Mouse (Mus musculus): ENCODE data around the gene Ube2v1. TPM values are rescaled to one million over a fixed set of nuclear protein-coding genes. Genes with fewer than 3 reads are reported as not detected.

Gene Ube2v1
- polyA plus RNA-seq, 1 experiment from 2014 or later, result 175 TPM

DNA sequence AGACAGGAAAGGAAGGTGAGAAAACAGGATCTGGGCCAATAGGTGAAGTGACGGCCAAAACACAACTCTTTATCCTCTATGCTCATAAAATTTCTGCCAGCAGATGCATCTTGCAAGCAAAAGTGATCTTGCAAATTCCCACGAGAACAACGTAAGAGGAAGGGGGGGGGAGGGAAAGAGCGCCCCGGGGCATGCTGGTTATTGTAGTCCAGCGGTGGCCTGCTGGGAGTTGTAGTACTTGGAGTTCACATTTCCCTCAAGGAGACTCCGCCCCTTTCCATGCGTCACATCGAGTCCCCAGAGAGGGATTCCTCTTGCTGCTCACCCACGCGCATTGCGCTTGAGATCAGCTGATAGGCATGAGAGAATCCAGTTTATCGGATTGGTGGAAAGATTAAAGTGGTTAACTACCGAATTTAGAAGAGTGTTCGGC is 2.5 kb upstream of the Ube2v1 start:
- peak overlapping the region; percentile 68 to 93 for H3K27ac ChIP-seq (replicated peaks in 1 of 2; ENCODE audit: control insufficient read depth in 1 of 2, insufficient read depth in 1 of 2, low read depth in 2 of 2, low read length in 2 of 2)
- ATAC-seq (ENCODE audit: insufficient number of reproducible peaks, insufficient read depth, low FRiP score, low read depth), result peak; percentile 51
- no peaks in the 10 kb centered on the region for H3K36me3 ChIP-seq (ENCODE audit: control insufficient read depth, insufficient read depth, low read length)
- H3K9me3 ChIP-seq (ENCODE audit: control insufficient read depth, low read length), result no peaks in the 10 kb centered on the region
- WGBS, result under 1% methylated on average over 15 of the region's 15 CpGs
- H3K27me3 ChIP-seq (ENCODE audit: control insufficient read depth, insufficient read depth, low read length), result no peaks in the 10 kb centered on the region
- H3K4me2 ChIP-seq (ENCODE audit: low read length), result peak overlapping the region; percentile 72
- H3K4me1 ChIP-seq (ENCODE audit: control insufficient read depth in 2 of 2, insufficient read depth in 2 of 2, low read length in 2 of 2), result peaks cover 29 to 35% of the 10 kb centered on the region in 2 experiments
- peak overlapping the region; percentile 69 for H3K9ac ChIP-seq (ENCODE audit: low read length)
- peak overlapping the region; percentile 22 to 31; a peak in 3 of 4 replicates for H3K4me3 ChIP-seq (ENCODE audit: control insufficient read depth in 1 of 2, insufficient read depth in 1 of 2, low read depth in 1 of 2, low read length in 2 of 2)

DNA sequence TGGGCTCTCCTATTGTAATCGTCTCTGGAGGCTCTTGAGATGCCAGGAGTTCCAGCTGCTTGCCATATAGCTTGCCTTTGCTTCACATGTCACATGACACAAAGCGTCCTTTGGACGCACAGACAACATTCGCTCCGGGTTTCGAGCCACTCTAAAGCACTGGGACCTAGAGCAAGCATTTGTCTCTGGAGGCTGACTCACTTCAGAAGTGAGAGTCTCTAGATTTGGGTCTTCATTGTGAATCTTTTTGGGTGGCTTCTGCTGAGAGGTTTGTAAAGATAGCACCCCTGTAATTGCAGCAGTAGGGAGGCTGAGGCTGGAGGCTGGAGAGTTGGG is 1.6 kb upstream of the Ube2v1 start:
- H3K4me1 ChIP-seq (ENCODE audit: control insufficient read depth in 2 of 2, insufficient read depth in 2 of 2, low read length in 2 of 2), result peaks cover 38 to 44% of the 10 kb centered on the region in 2 experiments
- no peak overlapping the region for H3K4me3 ChIP-seq (ENCODE audit: control insufficient read depth in 1 of 2, insufficient read depth in 1 of 2, low read depth in 1 of 2, low read length in 2 of 2)
- 57% methylated on average over 6 of the region's 6 CpGs for WGBS
- ATAC-seq (ENCODE audit: insufficient number of reproducible peaks, insufficient read depth, low FRiP score, low read depth), result no peak
- H3K36me3 ChIP-seq (ENCODE audit: control insufficient read depth, insufficient read depth, low read length), result peaks cover 3% of the 10 kb centered on the region; the same call in 1 of the 2 replicates
- peak overlapping the region; percentile 68 to 93 for H3K27ac ChIP-seq (replicated peaks in 1 of 2; ENCODE audit: control insufficient read depth in 1 of 2, insufficient read depth in 1 of 2, low read depth in 2 of 2, low read length in 2 of 2)
- no peaks in the 10 kb centered on the region for H3K9me3 ChIP-seq (ENCODE audit: control insufficient read depth, low read length)
- peak overlapping the region; percentile 69; the same call in 1 of the 2 replicates for H3K9ac ChIP-seq (ENCODE audit: low read length)
- H3K4me2 ChIP-seq (ENCODE audit: low read length), result peak overlapping the region; percentile 79
- H3K27me3 ChIP-seq (ENCODE audit: control insufficient read depth, insufficient read depth, low read length), result no peaks in the 10 kb centered on the region

DNA sequence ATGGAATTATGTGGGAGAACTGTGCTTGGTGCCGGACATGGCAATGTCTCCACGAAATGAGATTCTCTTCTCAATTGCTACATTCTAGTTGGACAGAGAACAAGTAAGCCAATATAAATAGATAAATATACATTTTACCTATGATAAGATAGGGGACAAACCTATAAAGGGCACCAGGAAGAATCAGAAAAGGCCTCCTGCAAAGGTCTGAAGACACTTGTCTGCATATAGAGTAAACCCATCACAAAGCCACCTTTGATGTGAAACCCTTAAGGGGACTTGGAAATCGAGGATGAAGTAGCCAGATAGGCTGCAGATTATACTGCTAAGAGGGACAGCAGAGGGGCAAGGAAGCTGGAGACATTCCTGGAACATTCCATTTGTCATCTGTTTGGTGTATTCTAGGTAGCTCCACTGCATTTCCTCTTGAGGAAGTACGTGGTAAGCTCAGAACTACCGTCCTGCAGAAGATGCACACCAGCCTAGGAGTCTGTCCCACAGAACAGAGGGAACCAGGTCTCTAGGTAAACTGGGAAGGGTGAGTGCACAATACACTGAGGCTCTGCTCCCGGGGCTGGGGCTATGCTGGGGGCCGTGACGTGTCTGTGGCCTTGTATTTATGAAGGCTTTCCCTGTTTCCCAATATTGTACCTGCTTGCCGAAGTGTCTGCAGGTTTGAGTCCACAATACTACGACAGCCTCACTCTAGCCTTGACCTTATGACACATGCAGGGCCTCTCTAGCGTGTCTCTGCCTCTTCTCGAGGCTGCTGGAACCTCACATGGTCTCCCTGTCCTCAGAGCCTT is 1.0 kb upstream of the Ube2v1 start:
- WGBS, result 58% methylated on average over 12 of the region's 12 CpGs
- Histone ChIP-seq H3K9ac (ENCODE audit: low read length) (peak overlapping the region; percentile 93), H3K4me2 (ENCODE audit: low read length) (peak overlapping the region; percentile 79), H3K4me3 (ENCODE audit: control insufficient read depth in 1 of 2, insufficient read depth in 1 of 2, low read depth in 1 of 2, low read length in 2 of 2) (peak overlapping the region; percentile 90 to 94), H3K9me3 (ENCODE audit: control insufficient read depth, low read length) (no peaks in the 10 kb centered on the region), H3K27ac (replicated peaks in 1 of 2; ENCODE audit: control insufficient read depth in 1 of 2, insufficient read depth in 1 of 2, low read depth in 2 of 2, low read length in 2 of 2) (peak overlapping the region; percentile 77 to 93), H3K36me3 (ENCODE audit: control insufficient read depth, insufficient read depth, low read length) (peaks cover 8% of the 10 kb centered on the region), H3K4me1 (ENCODE audit: control insufficient read depth in 2 of 2, insufficient read depth in 2 of 2, low read length in 2 of 2) (peaks cover 40 to 49% of the 10 kb centered on the region in 2 experiments), H3K27me3 (ENCODE audit: control insufficient read depth, insufficient read depth, low read length) (no peaks in the 10 kb centered on the region)
- no peak for ATAC-seq (ENCODE audit: insufficient number of reproducible peaks, insufficient read depth, low FRiP score, low read depth)

DNA sequence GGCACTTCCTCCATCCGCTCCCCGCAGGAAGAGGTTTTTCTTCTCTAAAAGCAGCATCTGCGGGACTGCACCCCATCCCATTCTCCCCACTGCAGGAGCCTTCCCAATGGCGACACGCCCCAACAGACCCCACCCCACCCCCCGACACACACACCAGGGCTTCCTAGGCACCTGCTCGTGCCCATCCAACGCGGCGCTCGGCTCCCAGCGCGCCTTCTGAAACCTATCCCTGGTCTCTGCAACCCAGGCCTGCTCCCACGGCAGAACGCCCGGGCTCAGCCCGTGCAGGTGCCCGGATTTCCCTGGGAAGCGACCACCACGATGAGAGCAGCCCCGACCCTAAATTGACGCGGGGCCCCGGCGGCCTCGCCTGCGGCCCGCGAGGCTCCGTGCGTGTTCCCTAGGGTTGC is 709 bp downstream of the Ube2v1 start:
- Histone ChIP-seq H3K4me1 (ENCODE audit: control insufficient read depth in 2 of 2, insufficient read depth in 2 of 2, low read length in 2 of 2) (peaks cover 40 to 54% of the 10 kb centered on the region in 2 experiments), H3K9me3 (ENCODE audit: control insufficient read depth, low read length) (no peaks in the 10 kb centered on the region), H3K36me3 (ENCODE audit: control insufficient read depth, insufficient read depth, low read length) (peaks cover 21% of the 10 kb centered on the region), H3K9ac (ENCODE audit: low read length) (peak overlapping the region; percentile 93), H3K4me3 (ENCODE audit: control insufficient read depth in 1 of 2, insufficient read depth in 1 of 2, low read depth in 1 of 2, low read length in 2 of 2) (peak overlapping the region; percentile 90 to 94), H3K4me2 (ENCODE audit: low read length) (peak overlapping the region; percentile 68), H3K27me3 (ENCODE audit: control insufficient read depth, insufficient read depth, low read length) (no peaks in the 10 kb centered on the region), H3K27ac (replicated peaks in 1 of 2; ENCODE audit: control insufficient read depth in 1 of 2, insufficient read depth in 1 of 2, low read depth in 2 of 2, low read length in 2 of 2) (peak overlapping the region; percentile 17 to 93; a peak in 2 of 4 replicates)
- WGBS, result under 1% methylated on average over 30 of the region's 31 CpGs
- 0 out of 2 replicates have a peak, but pooled peaks have one; percentile 3 for ATAC-seq (ENCODE audit: insufficient number of reproducible peaks, insufficient read depth, low FRiP score, low read depth)

DNA sequence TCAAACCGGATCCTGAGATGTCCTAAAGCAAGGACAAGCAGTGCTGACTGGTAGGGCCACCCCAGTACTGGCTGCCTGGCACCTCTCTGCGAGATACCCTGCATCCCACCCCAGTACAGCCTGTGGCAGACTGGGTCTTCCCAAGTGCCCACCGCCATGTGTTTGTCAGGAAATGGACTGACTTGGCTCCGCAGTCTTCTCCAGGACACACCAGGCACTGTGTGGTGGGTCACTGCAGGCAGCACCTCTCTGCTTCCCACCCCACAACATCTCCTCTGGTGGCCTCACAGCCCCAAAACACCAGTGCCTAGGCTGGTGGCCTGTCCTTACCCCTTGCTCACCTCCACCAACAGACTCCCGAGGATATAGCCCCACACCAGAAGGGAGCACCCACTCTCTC is 1.5 kb downstream of the Ube2v1 start:
- Histone ChIP-seq H3K9ac (ENCODE audit: low read length) (peak overlapping the region; percentile 93), H3K4me1 (ENCODE audit: control insufficient read depth in 2 of 2, insufficient read depth in 2 of 2, low read length in 2 of 2) (peaks cover 40 to 61% of the 10 kb centered on the region in 2 experiments), H3K27me3 (ENCODE audit: control insufficient read depth, insufficient read depth, low read length) (no peaks in the 10 kb centered on the region), H3K27ac (replicated peaks in 1 of 2; ENCODE audit: control insufficient read depth in 1 of 2, insufficient read depth in 1 of 2, low read depth in 2 of 2, low read length in 2 of 2) (peak overlapping the region in 1 of 2 experiments; percentile 73; a peak in 2 of 4 replicates), H3K9me3 (ENCODE audit: control insufficient read depth, low read length) (no peaks in the 10 kb centered on the region), H3K4me3 (ENCODE audit: control insufficient read depth in 1 of 2, insufficient read depth in 1 of 2, low read depth in 1 of 2, low read length in 2 of 2) (peak overlapping the region; percentile 90 to 94), H3K4me2 (ENCODE audit: low read length) (peak overlapping the region; percentile 68), H3K36me3 (ENCODE audit: control insufficient read depth, insufficient read depth, low read length) (peaks cover 21% of the 10 kb centered on the region)
- ATAC-seq (ENCODE audit: insufficient number of reproducible peaks, insufficient read depth, low FRiP score, low read depth), result no peak
- 46% methylated on average over 5 of the region's 5 CpGs for WGBS

DNA sequence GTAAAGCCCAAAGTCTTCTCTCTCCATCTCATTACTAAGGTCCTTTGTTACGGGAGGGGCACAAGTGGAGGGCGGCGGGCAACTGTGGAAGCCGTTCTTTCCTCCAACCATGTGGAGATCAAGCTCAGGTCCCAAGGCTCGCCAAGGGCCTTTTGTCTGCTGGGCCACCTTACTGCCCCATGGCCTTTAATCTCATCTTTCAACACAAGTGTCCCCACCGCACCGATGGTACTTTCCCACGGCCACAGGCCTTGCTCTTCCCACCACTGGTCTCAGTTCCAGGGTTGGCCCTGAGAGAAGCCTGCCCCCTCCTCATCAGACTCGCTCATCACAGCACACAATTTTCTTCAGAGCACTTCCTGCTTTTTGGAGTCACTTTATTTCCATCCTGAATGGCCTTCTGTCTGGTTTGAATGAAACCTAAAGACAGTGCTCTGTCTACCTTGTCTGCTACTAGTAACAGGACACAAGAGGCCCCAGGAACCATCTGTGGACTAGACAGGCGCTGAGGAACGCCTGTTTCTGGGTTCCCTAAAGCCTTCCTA is 2.2 kb downstream of the Ube2v1 start:
- 58% methylated on average over 11 of the region's 11 CpGs for WGBS
- Histone ChIP-seq H3K9ac (ENCODE audit: low read length) (peak overlapping the region; percentile 93), H3K36me3 (ENCODE audit: control insufficient read depth, insufficient read depth, low read length) (peaks cover 21% of the 10 kb centered on the region), H3K4me2 (ENCODE audit: low read length) (peak overlapping the region; percentile 68), H3K9me3 (ENCODE audit: control insufficient read depth, low read length) (no peaks in the 10 kb centered on the region), H3K27ac (replicated peaks in 1 of 2; ENCODE audit: control insufficient read depth in 1 of 2, insufficient read depth in 1 of 2, low read depth in 2 of 2, low read length in 2 of 2) (peak overlapping the region in 1 of 2 experiments; percentile 73; a peak in 3 of 4 replicates), H3K27me3 (ENCODE audit: control insufficient read depth, insufficient read depth, low read length) (no peaks in the 10 kb centered on the region), H3K4me1 (ENCODE audit: control insufficient read depth in 2 of 2, insufficient read depth in 2 of 2, low read length in 2 of 2) (peaks cover 40 to 63% of the 10 kb centered on the region in 2 experiments), H3K4me3 (ENCODE audit: control insufficient read depth in 1 of 2, insufficient read depth in 1 of 2, low read depth in 1 of 2, low read length in 2 of 2) (peak overlapping the region in 1 of 2 experiments; percentile 94; a peak in 1 of 4 replicates)
- ATAC-seq (ENCODE audit: insufficient number of reproducible peaks, insufficient read depth, low FRiP score, low read depth), result no peak

DNA sequence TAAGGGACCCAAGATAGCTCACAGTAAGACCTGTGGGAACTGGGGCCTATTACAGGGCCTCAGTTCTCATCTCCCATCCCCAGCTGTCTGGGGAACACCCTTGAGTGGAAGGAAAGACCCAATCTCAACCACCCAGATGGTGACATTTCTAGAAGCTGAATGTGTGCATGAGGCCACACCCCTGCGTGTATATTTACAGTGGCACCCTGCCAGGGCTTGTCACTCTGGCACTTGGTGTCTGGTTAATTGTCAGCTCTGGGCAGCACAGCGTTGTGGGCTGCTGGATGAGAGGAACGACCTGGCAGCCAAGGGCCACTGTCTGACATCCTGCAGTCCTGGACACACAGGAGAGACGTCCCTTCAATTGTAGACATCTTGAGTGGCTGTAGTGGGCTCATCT is 3.0 kb downstream of the Ube2v1 start:
- Histone ChIP-seq H3K4me3 (ENCODE audit: control insufficient read depth in 1 of 2, insufficient read depth in 1 of 2, low read depth in 1 of 2, low read length in 2 of 2) (no peak overlapping the region), H3K9me3 (ENCODE audit: control insufficient read depth, low read length) (no peaks in the 10 kb centered on the region), H3K4me1 (ENCODE audit: control insufficient read depth in 2 of 2, insufficient read depth in 2 of 2, low read length in 2 of 2) (peaks cover 38 to 59% of the 10 kb centered on the region in 2 experiments), H3K27ac (replicated peaks in 1 of 2; ENCODE audit: control insufficient read depth in 1 of 2, insufficient read depth in 1 of 2, low read depth in 2 of 2, low read length in 2 of 2) (peak overlapping the region; percentile 54 to 73), H3K36me3 (ENCODE audit: control insufficient read depth, insufficient read depth, low read length) (peaks cover 21% of the 10 kb centered on the region), H3K27me3 (ENCODE audit: control insufficient read depth, insufficient read depth, low read length) (no peaks in the 10 kb centered on the region), H3K9ac (ENCODE audit: low read length) (peak overlapping the region; percentile 93; the same call in 1 of the 2 replicates), H3K4me2 (ENCODE audit: low read length) (peak overlapping the region; percentile 68)
- WGBS, result 6% methylated on average over 4 of the region's 4 CpGs
- ATAC-seq (ENCODE audit: insufficient number of reproducible peaks, insufficient read depth, low FRiP score, low read depth), result no peak
